In the genomic region with DNA sequence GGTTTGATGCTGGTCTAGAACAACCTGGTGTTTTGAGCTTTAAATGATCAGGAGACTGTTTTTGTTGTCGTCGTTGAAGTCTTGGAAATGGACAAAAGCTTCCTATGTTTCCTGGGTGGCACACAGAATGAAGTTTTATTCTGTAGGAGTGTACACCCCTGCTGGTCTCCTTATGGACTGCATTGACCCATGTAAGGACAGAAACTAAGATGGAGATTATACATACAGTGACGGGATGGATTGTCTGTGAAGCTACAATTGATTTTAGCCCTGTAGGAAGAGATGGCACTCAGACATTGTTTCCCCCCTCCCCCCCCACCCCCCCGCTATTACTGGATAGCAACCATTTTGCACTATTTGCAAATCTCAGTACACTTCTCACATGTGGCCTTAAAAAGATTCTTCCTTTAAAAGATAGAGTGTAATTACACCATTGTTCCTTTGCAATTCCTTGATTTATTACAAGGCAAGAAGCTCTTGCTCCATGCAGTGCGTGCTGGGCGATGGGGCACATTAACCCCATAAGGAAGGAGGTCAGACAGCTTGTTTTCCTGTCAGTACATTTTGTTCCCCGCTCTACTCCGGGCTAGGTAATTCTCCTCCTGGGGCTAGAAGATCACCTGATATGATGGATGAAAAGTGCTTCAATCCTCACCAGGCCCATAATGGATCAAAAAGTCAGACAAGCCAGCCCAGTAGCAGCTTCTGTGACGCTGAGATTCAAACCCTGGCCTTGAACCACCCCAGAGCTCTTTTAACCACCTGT, we compare ENCODE assay signal across 8 mouse cellular contexts. TPM values are rescaled to one million over a fixed set of nuclear protein-coding genes. Genes with fewer than 3 reads are reported as not detected.
DNase-seq lines count a peak whose midpoint lies in the region; ATAC-seq and TF ChIP-seq lines count a peak whose summit lies in the region.

No protein-coding gene starts in this region.

- no peaks in the 10 kb centered on the region for H3K36me3 ChIP-seq in heart, embryonic 14.5 days (ENCODE audit: control insufficient read depth, insufficient read depth, low read length)
- H3K36me3 ChIP-seq in ES-E14 (ENCODE audit: control insufficient read depth, insufficient read depth, low read length, poor library complexity, severe bottlenecking), result no peaks in the 10 kb centered on the region
- H3K36me3 ChIP-seq in erythroblast, embryonic 14.5 days (ENCODE audit: control insufficient read depth), result peaks cover 4% of the 10 kb centered on the region
- no peaks in the 10 kb centered on the region for H3K36me3 ChIP-seq in limb, embryonic 15.5 days
- no peaks in the 10 kb centered on the region for H3K36me3 ChIP-seq in small intestine, adult 2 months (ENCODE audit: control insufficient read depth, insufficient read depth, low read length)

- ATAC-seq in heart, embryonic 14.5 days (ENCODE audit: insufficient number of reproducible peaks, insufficient read depth, low FRiP score, low read depth), result no peak
- ATAC-seq in limb, embryonic 15.5 days (ENCODE audit: insufficient number of reproducible peaks, low FRiP score, low TSS enrichment, low read depth), result peak; percentile 37; the same call in 1 of the 2 replicates

- H3K27me3 ChIP-seq in heart, embryonic 14.5 days (ENCODE audit: control insufficient read depth, insufficient read depth, low read length), result no peaks in the 10 kb centered on the region
- peaks cover 9% of the 10 kb centered on the region for H3K27me3 ChIP-seq in erythroblast, embryonic 14.5 days (ENCODE audit: control insufficient read depth)
- no peaks in the 10 kb centered on the region for H3K27me3 ChIP-seq in limb, embryonic 15.5 days
- no peaks in the 10 kb centered on the region for H3K27me3 ChIP-seq in small intestine, adult 2 months (ENCODE audit: control insufficient read depth, insufficient read depth, low read length)

- no peak for TF ChIP-seq CTCF in small intestine, adult 2 months (IDR thresholded peaks at IDR 0.05; ENCODE audit: extremely low read depth, insufficient read length, insufficient replicate concordance, low read depth, low read length)

- H3K4me3 ChIP-seq in heart, embryonic 14.5 days (ENCODE audit: control insufficient read depth in 1 of 2, insufficient read depth in 1 of 2, low read depth in 1 of 2, low read length in 2 of 2), result peak overlapping the region; percentile 88 to 99
- peak overlapping the region; percentile 31 to 85; a peak in 2 of 4 replicates for H3K4me3 ChIP-seq in ES-E14 (ENCODE audit: insufficient read depth in 1 of 2, low read depth in 1 of 2, low read length in 2 of 2, poor library complexity in 1 of 2, severe bottlenecking in 1 of 2)
- peak overlapping the region; percentile 87 for H3K4me3 ChIP-seq in erythroblast, embryonic 14.5 days (replicated peaks)
- H3K4me3 ChIP-seq in limb, embryonic 15.5 days, result peak overlapping the region; percentile 85
- peak overlapping the region; percentile 91 for H3K4me3 ChIP-seq in small intestine, adult 2 months (ENCODE audit: low read depth, low read length)

- 0 out of 4 replicates have a peak overlapping the region, but pooled peaks of 1 of the 2 experiments have one; percentile 52 for H3K27ac ChIP-seq in heart, embryonic 14.5 days (replicated peaks in 1 of 2; ENCODE audit: control insufficient read depth in 1 of 2, insufficient read depth in 1 of 2, low read depth in 2 of 2, low read length in 2 of 2)
- no peak overlapping the region for H3K27ac ChIP-seq in ES-E14 (ENCODE audit: insufficient read depth, low read depth, low read length, poor library complexity, severe bottlenecking)
- 0 out of 2 replicates have a peak overlapping the region, but pooled peaks have one; percentile 93 for H3K27ac ChIP-seq in limb, embryonic 15.5 days
- H3K27ac ChIP-seq in small intestine, adult 2 months (ENCODE audit: insufficient read depth, low read depth, low read length), result no peak overlapping the region

- peak overlapping the region; percentile 84 for H3K4me2 ChIP-seq in heart, embryonic 14.5 days (ENCODE audit: low read length)
- peak overlapping the region; percentile 77 for H3K4me2 ChIP-seq in limb, embryonic 15.5 days

- no peak for DNase-seq in heart, adult 11 months
- DNase-seq in ES-E14 (ENCODE audit: low read depth, low spot score), result no peak
- DNase-seq in right cerebral cortex, postnatal 4 days, result no peak
- DNase-seq in adrenal gland, adult 2 months, result no peak

- peaks cover 3 to 8% of the 10 kb centered on the region in 2 experiments; a peak in 2 of 4 replicates for H3K4me1 ChIP-seq in heart, embryonic 14.5 days (ENCODE audit: control insufficient read depth in 2 of 2, insufficient read depth in 2 of 2, low read length in 2 of 2)
- peaks cover 0 to 2% of the 10 kb centered on the region in 2 experiments; a peak in 1 of 4 replicates for H3K4me1 ChIP-seq in ES-E14 (ENCODE audit: control insufficient read depth in 2 of 2, insufficient read depth in 2 of 2, low read length in 2 of 2, poor library complexity in 1 of 2)
- peaks cover 28% of the 10 kb centered on the region for H3K4me1 ChIP-seq in erythroblast, embryonic 14.5 days (ENCODE audit: control insufficient read depth)
- H3K4me1 ChIP-seq in limb, embryonic 15.5 days, result peaks cover 12% of the 10 kb centered on the region
- H3K4me1 ChIP-seq in small intestine, adult 2 months (ENCODE audit: control insufficient read depth, insufficient read depth, insufficient read length, low read length), result peaks cover 2% of the 10 kb centered on the region; the same call in 1 of the 2 replicates

- in situ Hi-C loops in ES-E14 (cut with MboI; ENCODE audit: low sequenced_read_pairs in 2 of 2, unreplicated experiment in 2 of 2), result no loop called here

- peak overlapping the region; percentile 88 for H3K9ac ChIP-seq in heart, embryonic 14.5 days (ENCODE audit: low read length)
- H3K9ac ChIP-seq in ES-E14 (ENCODE audit: insufficient read depth, low read depth, low read length, poor library complexity, severe bottlenecking), result no peak overlapping the region
- H3K9ac ChIP-seq in limb, embryonic 15.5 days, result no peak overlapping the region

- H3K9me3 ChIP-seq in heart, embryonic 14.5 days (ENCODE audit: control insufficient read depth, low read length), result no peaks in the 10 kb centered on the region
- H3K9me3 ChIP-seq in ES-E14 (ENCODE audit: control insufficient read depth, insufficient read depth, low read depth, low read length), result no peaks in the 10 kb centered on the region
- no peaks in the 10 kb centered on the region for H3K9me3 ChIP-seq in erythroblast, embryonic 14.5 days (ENCODE audit: control insufficient read depth, low read length)
- H3K9me3 ChIP-seq in limb, embryonic 15.5 days, result no peaks in the 10 kb centered on the region

- no peak for TF ChIP-seq POLR2A in small intestine, adult 2 months (IDR thresholded peaks at IDR 0.05; ENCODE audit: low read depth, low read length)

- WGBS in heart, embryonic 14.5 days, result 40% methylated on average over 9 of the region's 9 CpGs
- 27% methylated on average over 9 of the region's 9 CpGs for WGBS in limb, embryonic 15.5 days
- 32% methylated on average over 9 of the region's 9 CpGs for WGBS in small intestine, adult 2 months

TF ChIP-seq in ES-E14, 5 proteins besides CTCF, POLR2A, EP300 and RAD21:
- TF ChIP-seq CHD2 (IDR thresholded peaks at IDR 0.05; ENCODE audit: low read depth, low read length), result no peak
- no peak for TF ChIP-seq ZC3H11A (IDR thresholded peaks at IDR 0.05; ENCODE audit: borderline replicate concordance, low read depth, low read length)
- TF ChIP-seq ZNF384 (IDR thresholded peaks at IDR 0.05; ENCODE audit: low read depth, low read length), result no peak
- TF ChIP-seq MAFK (IDR thresholded peaks at IDR 0.05; ENCODE audit: insufficient read depth, low read depth, low read length), result no peak
- TF ChIP-seq HCFC1 (IDR thresholded peaks at IDR 0.05; ENCODE audit: borderline replicate concordance, insufficient read depth, low read length), result no peak

RNA-seq across cellular contexts. Expression of gene Lars2, which starts 0.6 kb away (rescaled TPM):
- polyA plus RNA-seq in heart, embryonic 14.5 days (2014; fragmentation: Nextera tagmentation; extraction: Ambion mirVana), result 1,217 and 1,378 TPM in 2 replicates
- total RNA-seq in ES-E14 (2012; rRNA removed), result 5,955 and 28,940 TPM in 2 replicates
- polyA plus RNA-seq in erythroblast, embryonic 14.5 days (2012), result 1.4 and 6.2 TPM in 2 replicates
- 846 and 1,100 TPM in 2 replicates for polyA plus RNA-seq in limb, embryonic 15.5 days (2015; fragmentation: Nextera tagmentation; extraction: Ambion mirVana)
- 217 and 259 TPM in 2 replicates for polyA plus RNA-seq in small intestine, adult 2 months (2012; rRNA removed)
- 10 to 100 TPM; 40.0 to 81.2 TPM for total RNA-seq in adrenal gland, adult 2 months (2021)
- polyA plus RNA-seq in adrenal gland, adult 2 months (2012; rRNA removed), result 45.6 and 59.1 TPM in 2 replicates
